Mouse (Mus musculus): ENCODE measurements at regions not wholly inside any gene's neighbourhood (a gene's known extent, or its start where the extent isn't known, plus 50 kb on each side); places are given as distances from the start of the nearest gene placed in this dataset.

- Histone ChIP-seq H3K4me2 (ENCODE audit: low read depth) (no peak overlapping the region), H3K27ac (no peak overlapping the region), H3K9ac (replicated peaks) (no peak overlapping the region), H3K36me3 (replicated peaks; ENCODE audit: control insufficient read depth, insufficient read depth, low read depth) (no peaks in the 10 kb centered on the region), H3K27me3 (ENCODE audit: control insufficient read depth, insufficient read depth, low read length) (no peaks in the 10 kb centered on the region), H3K9me3 (ENCODE audit: control insufficient read depth, low read length) (no peaks in the 10 kb centered on the region), H3K4me1 (replicated peaks; ENCODE audit: control insufficient read depth in 2 of 2, insufficient read depth in 2 of 2, low read length in 1 of 2) (no peaks in the 10 kb centered on the region), H3K4me3 (ENCODE audit: insufficient read depth in 1 of 2, low read depth in 2 of 2, low read length in 2 of 2) (no peak overlapping the region)
- TF ChIP-seq CTCF (IDR thresholded peaks at IDR 0.05; ENCODE audit: low read depth) (no peak), EP300 (IDR thresholded peaks at IDR 0.05; ENCODE audit: low read depth) (no peak)
- 69% methylated on average over 1 of the region's 1 CpGs for WGBS (ENCODE audit: insufficient replicate concordance)
- DNase-seq (ENCODE audit: low read depth in 3 of 3, low spot score in 3 of 3) (no peak), ATAC-seq (ENCODE audit: insufficient read depth) (no peak)
These were observed 608.7 kb downstream of the Rapgef2 start for GRCm38 (mm10) chr3:78677656-78678055.

- Histone ChIP-seq H3K9me3 (ENCODE audit: control insufficient read depth, low read length) (no peaks in the 10 kb centered on the region), H3K36me3 (replicated peaks; ENCODE audit: control insufficient read depth, insufficient read depth, low read depth) (no peaks in the 10 kb centered on the region), H3K4me1 (replicated peaks; ENCODE audit: control insufficient read depth in 2 of 2, insufficient read depth in 2 of 2, low read length in 1 of 2) (no peaks in the 10 kb centered on the region), H3K27ac (no peak overlapping the region), H3K4me3 (ENCODE audit: insufficient read depth in 1 of 2, low read depth in 2 of 2, low read length in 2 of 2) (no peak overlapping the region), H3K4me2 (ENCODE audit: low read depth) (no peak overlapping the region), H3K27me3 (ENCODE audit: control insufficient read depth, insufficient read depth, low read length) (no peaks in the 10 kb centered on the region), H3K9ac (replicated peaks) (no peak overlapping the region)
- ATAC-seq (ENCODE audit: insufficient read depth) (no peak), DNase-seq (ENCODE audit: low read depth in 3 of 3, low spot score in 3 of 3) (no peak)
- WGBS (ENCODE audit: insufficient replicate concordance): 68% methylated on average over 2 of the region's 2 CpGs
- no peak for TF ChIP-seq CTCF (IDR thresholded peaks at IDR 0.05; ENCODE audit: low read depth)
- TF ChIP-seq EP300 (IDR thresholded peaks at IDR 0.05; ENCODE audit: low read depth): no peak
These were observed 609.5 kb downstream of the Rapgef2 start for GRCm38 (mm10) chr3:78676806-78677205.

DNA sequence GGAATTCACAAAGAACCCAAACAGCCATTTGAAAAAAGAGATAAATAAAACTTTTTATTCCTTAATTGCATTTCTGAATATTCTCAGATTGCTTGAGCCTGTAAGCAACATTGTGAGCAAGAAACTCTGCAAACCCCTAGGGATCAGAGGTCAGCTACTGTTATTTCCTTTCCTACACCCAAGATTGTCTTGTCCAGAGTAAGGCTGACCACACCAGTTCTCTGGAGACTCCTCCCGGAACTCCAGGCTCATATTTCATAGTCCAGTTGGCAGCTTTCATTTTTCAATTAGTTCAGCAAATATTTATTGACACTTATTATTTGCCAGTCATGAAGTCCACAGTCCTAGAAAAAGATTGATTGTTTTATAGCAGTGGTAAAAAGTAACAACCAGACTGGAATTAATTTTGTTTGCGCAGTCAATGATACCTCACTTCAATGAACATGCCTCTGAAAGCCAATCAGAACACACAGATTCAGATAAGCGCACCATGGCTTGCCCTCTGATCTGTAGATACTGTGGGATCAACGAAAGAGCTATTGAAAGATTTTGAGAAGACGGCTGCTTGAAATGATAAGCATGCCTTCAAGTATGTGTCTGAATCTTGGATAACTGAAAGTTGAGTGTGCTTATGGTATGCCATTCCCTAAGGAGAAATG is 611.7 kb downstream of the Rapgef2 start:
- no peak for DNase-seq (ENCODE audit: low read depth in 3 of 3, low spot score in 3 of 3)
- no peaks in the 10 kb centered on the region for H3K27me3 ChIP-seq (ENCODE audit: control insufficient read depth, insufficient read depth, low read length)
- no peak overlapping the region for H3K9ac ChIP-seq (replicated peaks)
- H3K9me3 ChIP-seq (ENCODE audit: control insufficient read depth, low read length): no peaks in the 10 kb centered on the region
- WGBS (ENCODE audit: insufficient replicate concordance): 57% methylated on average over 5 of the region's 5 CpGs
- TF ChIP-seq EP300 (IDR thresholded peaks at IDR 0.05; ENCODE audit: low read depth): no peak
- no peak for TF ChIP-seq CTCF (IDR thresholded peaks at IDR 0.05; ENCODE audit: low read depth)
- ATAC-seq (ENCODE audit: insufficient read depth): no peak
- no peak overlapping the region for H3K4me3 ChIP-seq (ENCODE audit: insufficient read depth in 1 of 2, low read depth in 2 of 2, low read length in 2 of 2)
- H3K36me3 ChIP-seq (replicated peaks; ENCODE audit: control insufficient read depth, insufficient read depth, low read depth): no peaks in the 10 kb centered on the region
- H3K27ac ChIP-seq: no peak overlapping the region
- H3K4me1 ChIP-seq (replicated peaks; ENCODE audit: control insufficient read depth in 2 of 2, insufficient read depth in 2 of 2, low read length in 1 of 2): no peaks in the 10 kb centered on the region
- H3K4me2 ChIP-seq (ENCODE audit: low read depth): no peak overlapping the region

DNA sequence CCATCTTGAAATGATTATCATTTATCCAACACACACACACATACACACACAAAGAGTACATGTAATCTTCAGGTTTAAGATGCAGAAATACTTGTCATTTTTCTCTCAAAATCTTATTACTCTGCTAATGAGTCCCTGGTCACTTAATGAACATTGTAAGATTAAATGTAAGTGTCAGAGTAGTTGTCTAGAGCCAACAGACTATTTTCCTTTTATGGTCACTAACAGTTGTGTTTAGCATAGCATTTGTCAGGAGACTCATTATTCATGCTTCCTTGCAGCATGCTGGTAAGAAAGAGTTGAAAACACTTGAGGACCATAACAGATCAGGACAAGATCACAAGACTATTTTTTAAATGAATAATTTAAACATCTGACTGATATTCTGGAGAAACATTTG is 618.3 kb downstream of the Rapgef2 start:
- TF ChIP-seq EP300 (IDR thresholded peaks at IDR 0.05; ENCODE audit: low read depth) (no peak), CTCF (IDR thresholded peaks at IDR 0.05; ENCODE audit: low read depth) (no peak)
- no peak for DNase-seq (ENCODE audit: low read depth in 3 of 3, low spot score in 3 of 3)
- no peaks in the 10 kb centered on the region for H3K9me3 ChIP-seq (ENCODE audit: control insufficient read depth, low read length)
- H3K36me3 ChIP-seq (replicated peaks; ENCODE audit: control insufficient read depth, insufficient read depth, low read depth): no peaks in the 10 kb centered on the region
- no peaks in the 10 kb centered on the region for H3K27me3 ChIP-seq (ENCODE audit: control insufficient read depth, insufficient read depth, low read length)
- no peaks in the 10 kb centered on the region for H3K4me1 ChIP-seq (replicated peaks; ENCODE audit: control insufficient read depth in 2 of 2, insufficient read depth in 2 of 2, low read length in 1 of 2)
- no peak overlapping the region for H3K4me2 ChIP-seq (ENCODE audit: low read depth)
- no peak overlapping the region for H3K27ac ChIP-seq
- ATAC-seq (ENCODE audit: insufficient read depth): no peak
- H3K9ac ChIP-seq (replicated peaks): no peak overlapping the region
- H3K4me3 ChIP-seq (ENCODE audit: insufficient read depth in 1 of 2, low read depth in 2 of 2, low read length in 2 of 2): no peak overlapping the region

DNA sequence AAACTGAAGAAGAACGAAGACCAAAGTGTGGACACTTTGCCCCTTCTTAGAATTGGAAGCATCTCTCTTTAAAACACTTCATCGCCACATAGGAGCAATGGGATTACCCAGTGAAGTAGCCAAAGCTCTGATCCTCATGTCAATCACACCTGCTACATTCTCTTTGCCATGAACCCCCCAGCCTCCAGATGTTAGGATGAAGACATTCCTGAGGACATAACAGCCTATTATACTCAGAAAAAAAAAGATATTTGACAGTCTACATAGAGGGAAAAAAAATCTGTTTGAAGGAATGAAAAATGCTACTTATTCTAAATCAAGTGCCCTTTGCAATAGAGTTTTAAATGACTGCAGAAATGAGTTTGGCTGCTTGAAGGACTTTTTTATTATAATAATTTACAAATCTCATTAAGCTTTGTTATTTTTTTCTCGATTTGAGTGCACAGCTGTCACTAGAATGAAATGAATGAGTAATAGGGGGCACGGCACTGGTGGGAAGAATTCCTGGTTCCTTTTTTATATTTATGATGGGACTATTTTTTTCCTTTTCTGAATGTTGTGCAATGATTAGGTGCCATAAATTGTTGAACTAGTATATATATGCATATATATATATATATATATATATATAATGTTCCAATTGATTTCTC is 618.8 kb downstream of the Rapgef2 start:
- DNase-seq (ENCODE audit: low read depth in 3 of 3, low spot score in 3 of 3) (no peak), ATAC-seq (ENCODE audit: insufficient read depth) (no peak)
- no peak overlapping the region for H3K9ac ChIP-seq (replicated peaks)
- no peaks in the 10 kb centered on the region for H3K36me3 ChIP-seq (replicated peaks; ENCODE audit: control insufficient read depth, insufficient read depth, low read depth)
- no peaks in the 10 kb centered on the region for H3K27me3 ChIP-seq (ENCODE audit: control insufficient read depth, insufficient read depth, low read length)
- H3K27ac ChIP-seq: no peak overlapping the region
- no peaks in the 10 kb centered on the region for H3K4me1 ChIP-seq (replicated peaks; ENCODE audit: control insufficient read depth in 2 of 2, insufficient read depth in 2 of 2, low read length in 1 of 2)
- no peak overlapping the region for H3K4me3 ChIP-seq (ENCODE audit: insufficient read depth in 1 of 2, low read depth in 2 of 2, low read length in 2 of 2)
- WGBS (ENCODE audit: insufficient replicate concordance): 47% methylated on average over 4 of the region's 4 CpGs
- H3K9me3 ChIP-seq (ENCODE audit: control insufficient read depth, low read length): no peaks in the 10 kb centered on the region
- no peak overlapping the region for H3K4me2 ChIP-seq (ENCODE audit: low read depth)
- TF ChIP-seq CTCF (IDR thresholded peaks at IDR 0.05; ENCODE audit: low read depth): no peak
- TF ChIP-seq EP300 (IDR thresholded peaks at IDR 0.05; ENCODE audit: low read depth): no peak

Data from liver, embryonic 14.5 days (tissue).